Mouse (Mus musculus) G1E-ER4 (cell line): ENCODE data around the gene Clta. TPM values are rescaled to one million over a fixed set of nuclear protein-coding genes. Genes with fewer than 3 reads are reported as not detected.

Experiments used
- GATA1 ChIP-seq: IDR thresholded peaks from one replicate; pipeline ENCODE4 v1.8.0; 2012; ENCODE audit warnings: low read length, inconsistent platforms
- polyA plus RNA-seq: library from polyadenylated mRNA; stranded (reverse); fragments of >175 nt; gene quantifications from 2 replicates; pipeline ENCODE4 v1.2.3, GENCODE M21; 2012

Gene Clta
- polyA plus RNA-seq, 1 experiment = 529 TPM

DNA sequence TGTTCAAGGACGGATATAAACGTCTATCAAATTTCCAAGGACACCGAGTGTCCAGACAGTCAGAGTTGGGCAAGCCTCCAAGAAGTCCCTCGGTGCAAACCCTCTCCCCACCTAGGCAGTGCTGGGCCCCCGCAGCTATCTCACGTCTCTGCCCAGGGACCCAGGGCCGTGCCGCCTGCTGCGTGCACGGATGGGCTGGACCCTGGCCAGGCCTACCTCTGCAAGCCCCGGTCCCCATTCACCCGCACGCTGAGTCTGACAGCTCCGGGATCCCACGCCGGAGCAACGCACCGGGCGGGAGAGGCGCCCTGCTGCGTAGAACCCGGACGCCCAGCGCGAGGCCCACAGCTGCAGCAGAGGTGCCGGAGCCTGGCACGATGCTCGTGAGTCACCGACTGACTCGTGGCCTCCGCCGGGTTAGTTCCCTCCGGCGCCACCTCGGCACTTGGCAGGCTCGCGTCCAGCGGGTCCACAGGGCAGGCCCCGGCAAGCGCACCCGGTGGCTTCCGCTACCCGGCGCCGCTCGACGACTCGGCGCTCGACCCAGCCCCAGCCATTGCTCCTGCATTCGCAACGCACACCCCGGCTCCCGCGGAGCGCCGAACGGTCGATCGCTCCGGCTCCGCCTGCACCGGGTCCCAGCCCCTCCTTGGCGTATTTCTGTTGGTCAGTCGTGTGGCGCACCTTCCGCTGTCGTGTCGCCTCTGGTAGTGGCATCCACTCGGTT lies 68.1 kb downstream of the Clta start:
- no peak for TF ChIP-seq GATA1

DNA sequence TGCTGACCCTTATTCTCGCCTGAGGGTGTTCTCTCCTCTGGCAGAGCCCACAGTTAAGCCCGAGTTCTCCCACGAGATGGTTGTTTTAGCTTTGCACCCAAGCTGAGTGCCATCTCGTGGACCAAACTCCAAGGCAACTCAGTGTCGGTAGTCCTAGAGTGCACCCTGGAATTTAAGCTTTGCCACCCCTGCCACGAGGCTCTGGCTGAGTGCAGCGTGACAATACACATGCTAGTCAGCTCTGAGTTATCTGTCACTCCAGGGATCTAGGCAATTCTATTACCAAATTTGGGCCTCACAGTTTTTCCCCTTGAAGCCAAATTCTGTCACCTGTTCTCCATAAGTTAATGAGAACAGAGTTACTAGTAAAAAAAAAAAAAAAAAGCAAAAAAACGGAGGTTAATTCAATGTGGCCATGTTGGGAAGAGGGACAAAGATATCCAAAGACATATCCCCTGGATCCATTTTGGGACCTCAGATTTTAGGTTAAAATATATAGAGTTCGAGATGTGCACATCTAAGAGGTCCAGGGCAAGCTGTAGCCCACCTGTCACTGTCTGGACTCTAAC lies 68.7 kb downstream of the Clta start:
- no peak for TF ChIP-seq GATA1

DNA sequence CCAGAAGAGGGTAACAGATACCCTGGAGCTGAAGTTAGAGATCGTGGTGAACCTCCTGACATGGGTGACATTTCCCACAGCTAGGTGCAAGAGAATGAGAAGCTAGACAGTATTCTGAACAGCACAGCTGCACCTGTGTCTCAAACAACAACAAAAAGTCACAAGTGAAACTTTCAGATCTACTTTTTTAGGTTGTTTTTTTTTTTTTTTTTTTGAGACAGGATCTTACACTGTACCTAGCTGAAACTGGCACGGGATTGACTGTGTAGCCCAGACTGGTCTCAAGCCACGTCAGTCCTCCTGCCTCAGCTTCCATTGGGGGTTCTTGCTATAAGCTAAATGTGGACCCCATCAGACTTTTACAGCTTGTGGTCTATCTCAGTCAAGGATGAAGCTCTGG lies 69.5 kb downstream of the Clta start:
- no peak for TF ChIP-seq GATA1

DNA sequence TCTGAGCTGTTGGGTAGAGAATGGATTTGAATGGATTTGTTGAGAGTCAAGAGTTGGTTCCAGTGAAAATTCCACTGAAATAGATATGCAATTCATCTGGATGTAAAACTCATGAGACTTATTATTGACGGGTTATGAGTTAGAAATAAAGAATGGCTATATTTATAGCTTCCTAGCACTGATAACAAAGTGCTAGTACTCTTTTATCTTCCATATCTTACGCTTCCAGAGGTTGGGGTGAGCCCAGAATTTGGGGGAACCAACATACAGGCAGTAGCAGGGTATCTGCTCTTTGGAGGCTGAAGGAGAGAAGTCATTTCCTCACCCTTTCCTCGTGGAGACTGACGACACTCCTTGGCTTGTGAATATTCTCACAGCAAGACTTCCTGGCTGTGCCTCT lies 70.2 kb downstream of the Clta start:
- TF ChIP-seq GATA1 = no peak

DNA sequence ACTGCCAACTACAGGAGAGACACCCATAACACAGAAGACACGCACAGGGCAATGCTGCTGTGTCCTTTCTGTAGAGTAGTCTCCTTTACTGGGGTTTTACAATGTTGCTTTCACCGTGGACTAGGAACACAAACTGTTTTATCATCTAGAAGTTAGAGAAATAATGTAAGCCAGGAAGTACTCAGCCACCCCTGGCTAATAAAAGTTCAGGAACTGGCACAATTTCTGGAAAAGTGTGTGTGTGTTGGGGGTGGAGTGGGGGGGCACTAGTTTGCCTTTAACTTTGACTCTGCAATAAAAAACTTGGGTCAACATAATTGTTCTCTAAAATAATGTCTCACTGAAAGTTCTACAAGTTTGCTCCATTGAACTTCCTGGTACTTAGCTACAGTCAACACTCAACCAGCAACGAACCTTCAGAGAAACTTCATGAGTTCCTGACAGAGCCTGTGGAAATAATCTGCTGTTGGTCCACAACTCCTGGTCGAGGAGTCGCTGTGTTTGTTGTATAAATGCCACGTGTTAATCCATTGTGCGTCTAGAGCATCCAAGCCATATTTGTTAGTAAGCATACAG lies 74.2 kb downstream of the Clta start:
- TF ChIP-seq GATA1 = no peak

Other genes starting within 250 kb of the Clta start
- gene Olfr159, start 233.4 kb upstream of the Clta start, polyA plus RNA-seq = not detected in 2 replicates
- gene Olfr156, start 180.6 kb upstream of the Clta start, polyA plus RNA-seq = not detected in 2 replicates
- not detected in 2 replicates for gene Olfr157, start 164.3 kb upstream of the Clta start, polyA plus RNA-seq
- not detected in 2 replicates for gene Olfr155, start 152.9 kb upstream of the Clta start, polyA plus RNA-seq
- not detected in 2 replicates for gene Reck, start 128.9 kb upstream of the Clta start, polyA plus RNA-seq
- gene Glipr2, start 47.1 kb upstream of the Clta start, polyA plus RNA-seq = 34.6 and 41.8 TPM in 2 replicates
- not detected in 2 replicates for gene Ccin, start 21.0 kb upstream of the Clta start, polyA plus RNA-seq
- gene Gne, start 79.7 kb downstream of the Clta start, polyA plus RNA-seq = 40.5 and 49.2 TPM in 2 replicates
- 13.7 and 22.3 TPM in 2 replicates for gene Rnf38, start 229.3 kb downstream of the Clta start, polyA plus RNA-seq